Mouse (Mus musculus) left cerebral cortex, postnatal 10 days (tissue): ENCODE results near the gene Mcf2l. TPM values are rescaled to one million over a fixed set of nuclear protein-coding genes. Genes with fewer than 3 reads are reported as not detected.

Experiments
- DNase-seq, 2 experiments: peaks; one replicate each; pipeline ENCODE4 v3.0.0; 2021 to 2022; ENCODE audit warnings: low spot score in 2 of 2, mixed read lengths in 1 of 2; ENCODE audit errors: extremely low spot score in 1 of 2
- intact Hi-C: fragments of 180-260 bp; cut with DNase I; formaldehyde crosslinking; loops from one replicate; pipeline ENCODE4 v1.15.1; 2025
- total RNA-seq, 2 experiments: library from RNA; stranded (reverse); gene quantifications; 2 replicates each; pipeline ENCODE4 v1.2.3; 2021

Mcf2l gene
- total RNA-seq, 2 experiments from 2014 or later, result 280 to 298 TPM

- no peak for DNase-seq
- intact Hi-C loops, result loop anchor here (5.0 kb wide), 1 partner anchor 34 kb away; no protein-coding TSS in a partner anchor
These were observed 103.1 kb downstream of the Mcf2l start for GRCm38 (mm10) chr8:12976723-12977122.

GRCm38 (mm10) chr8:12977325-12977724, 103.7 kb downstream of the Mcf2l start:
- no peak for DNase-seq
- intact Hi-C loops, result loop anchor here (5.0 kb wide), 1 partner anchor 35 kb away; no protein-coding TSS in a partner anchor

GRCm38 (mm10) chr8:12978308-12978707, 104.7 kb downstream of the Mcf2l start:
- DNase-seq, result no peak
- intact Hi-C loops, result loop anchor here (5.0 kb wide), 1 partner anchor 36 kb away; no protein-coding TSS in a partner anchor

- DNase-seq, result peak in 1 of 2 experiments; percentile 61
- intact Hi-C loops, result loop anchor here (5.0 kb wide), 1 partner anchor 36 kb away; no protein-coding TSS in a partner anchor
These were observed 105.1 kb downstream of the Mcf2l start for GRCm38 (mm10) chr8:12978726-12979125.

GRCm38 (mm10) chr8:12983681-12984467, 110.3 kb downstream of the Mcf2l start:
- peak; percentile 66 to 80 for DNase-seq
- intact Hi-C loops, result no loop called here

- no peak for DNase-seq
- intact Hi-C loops, result no loop called here
These were observed 111.1 kb downstream of the Mcf2l start for GRCm38 (mm10) chr8:12984601-12985243.

- peak in 1 of 2 experiments; percentile 57 for DNase-seq
- intact Hi-C loops, result no loop called here
These were observed 111.7 kb downstream of the Mcf2l start for GRCm38 (mm10) chr8:12985259-12985658.

GRCm38 (mm10) chr8:12987571-12987970, 114.0 kb downstream of the Mcf2l start:
- DNase-seq, result peak in 1 of 2 experiments; percentile 61
- intact Hi-C loops, result no loop called here

- intact Hi-C loops, result no loop called here
- peak in 1 of 2 experiments; percentile 60 for DNase-seq
These were observed 115.3 kb downstream of the Mcf2l start for GRCm38 (mm10) chr8:12988722-12989430.

- DNase-seq, result no peak
- intact Hi-C loops, result no loop called here
These were observed 117.8 kb downstream of the Mcf2l start for GRCm38 (mm10) chr8:12991411-12991810.

GRCm38 (mm10) chr8:12994468-12994867, 120.9 kb downstream of the Mcf2l start:
- intact Hi-C loops, result no loop called here
- DNase-seq, result no peak

GRCm38 (mm10) chr8:12995481-12995880, 121.9 kb downstream of the Mcf2l start:
- intact Hi-C loops, result no loop called here
- DNase-seq, result peak in 1 of 2 experiments; percentile 50

- no peak for DNase-seq
- intact Hi-C loops, result no loop called here
These were observed 123.2 kb downstream of the Mcf2l start for GRCm38 (mm10) chr8:12996831-12997275.

- intact Hi-C loops, result no loop called here
- no peak for DNase-seq
These were observed 124.7 kb downstream of the Mcf2l start for GRCm38 (mm10) chr8:12998331-12998730.

- intact Hi-C loops, result no loop called here
- DNase-seq, result peak in 1 of 2 experiments; percentile 55
These were observed 126.2 kb downstream of the Mcf2l start for GRCm38 (mm10) chr8:12999793-13000192.

GRCm38 (mm10) chr8:13007458-13007857, 133.9 kb downstream of the Mcf2l start:
- intact Hi-C loops, result loop anchor here (5.0 kb wide), 1 partner anchor 80 kb away; no protein-coding TSS in a partner anchor
- no peak for DNase-seq

- no peak for DNase-seq
- intact Hi-C loops, result no loop called here
These were observed 136.7 kb downstream of the Mcf2l start for GRCm38 (mm10) chr8:13010313-13010712.

- intact Hi-C loops, result loop anchor here (5.0 kb wide), 1 partner anchor 53 kb away; no protein-coding TSS in a partner anchor
- no peak for DNase-seq
These were observed 146.0 kb downstream of the Mcf2l start for GRCm38 (mm10) chr8:13019560-13019959.

GRCm38 (mm10) chr8:13021830-13022229, 148.2 kb downstream of the Mcf2l start:
- intact Hi-C loops, result no loop called here

More at GRCm38 (mm10) chr8:13021830-13022229, 148.2 kb downstream of the Mcf2l start:
- DNase-seq, result no peak
